Mouse (Mus musculus) lung, embryonic 14.5 days (tissue): ENCODE results near the gene Gm10563. TPM values are rescaled to one million over a fixed set of nuclear protein-coding genes. Genes with fewer than 3 reads are reported as not detected.
"Not testable (repeated sequence)": the region's sequence is repeated elsewhere in the genome, so short reads cannot be mapped to it uniquely, and the experiment has no call there.

Source experiments
- ATAC-seq: fragments of 200-750 bp; cut with Nextera tagmentation; 2 replicates; pipeline ENCODE4 v1.8.0; 2017; ENCODE audit warnings: mild to moderate bottlenecking, moderate TSS enrichment, moderate library complexity; ENCODE audit not compliant: insufficient read depth
- DNase-seq: peaks from one replicate; pipeline ENCODE4 v3.0.0-alpha.2; 2015
- H3K27ac ChIP-seq: fragments of 300-500 bp; sonication (generic); 2 replicates; pipeline ENCODE4 v1.5.1; 2014; ENCODE audit warnings: low read depth, mild to moderate bottlenecking, moderate library complexity
- H3K27me3 ChIP-seq: fragments of 300-500 bp; sonication (generic); 2 replicates; pipeline ENCODE4 v1.6.1; 2014; ENCODE audit warnings: low read length, control low read depth; ENCODE audit not compliant: insufficient read depth
- H3K36me3 ChIP-seq: fragments of 300-500 bp; sonication (generic); 2 replicates; pipeline ENCODE4 v1.6.1; 2014; ENCODE audit warnings: control low read depth; ENCODE audit not compliant: insufficient read depth
- H3K4me1 ChIP-seq: fragments of 300-500 bp; sonication (generic); 2 replicates; pipeline ENCODE4 v1.6.1; 2014; ENCODE audit warnings: antibody characterized with exemption, control low read depth; ENCODE audit not compliant: insufficient read depth
- H3K4me2 ChIP-seq: fragments of 300-500 bp; sonication (generic); 2 replicates; pipeline ENCODE4 v1.6.1; 2014; ENCODE audit warnings: mild to moderate bottlenecking
- H3K4me3 ChIP-seq: fragments of 300-500 bp; sonication (generic); 2 replicates; pipeline ENCODE4 v1.5.1; 2014; ENCODE audit warnings: low read depth, low read length
- H3K9ac ChIP-seq: fragments of 300-500 bp; sonication (generic); 2 replicates; pipeline ENCODE4 v1.6.1; 2014
- H3K9me3 ChIP-seq: fragments of 300-500 bp; sonication (generic); 2 replicates; pipeline ENCODE4 v1.6.1; 2016; ENCODE audit warnings: low read depth, low read length, control low read depth
- CTCF ChIP-seq: IDR thresholded peaks from 2 replicates; pipeline ENCODE4 v1.5.1; 2016; ENCODE audit warnings: antibody characterized with exemption, low read depth
- WGBS: fragments of 180-500 bp; shearing (Covaris S2); extraction: QIAGEN DNeasy Blood & Tissue Kit; methylation state at CpG from one replicate; pipeline ENCODE4 v1.1.7; 2014; 5-methylcytosine and 5-hydroxymethylcytosine counted together
- polyA plus RNA-seq: library from polyadenylated mRNA; unstranded; fragments of >200 nt; fragmentation: Nextera tagmentation; extraction: Ambion mirVana; gene quantifications from 2 replicates; pipeline ENCODE4 v1.2.1, GENCODE M21; 2014

The Gm10563 gene
- polyA plus RNA-seq, 1 experiment from 2014 or later = not detected

GRCm38 (mm10) chr4:155571442-155571841 is 73.8 kb downstream of the Gm10563 start:
- Histone ChIP-seq H3K4me1 (no peaks in the 10 kb centered on the region), H3K9me3 (no peaks in the 10 kb centered on the region), H3K27ac (no peak overlapping the region), H3K9ac (no peak overlapping the region), H3K27me3 (no peaks in the 10 kb centered on the region), H3K4me3 (no peak overlapping the region), H3K36me3 (no peaks in the 10 kb centered on the region), H3K4me2 (no peak overlapping the region)
- ATAC-seq (no peak), DNase-seq (no peak)
- WGBS = 69% methylated on average over 2 of the region's 2 CpGs
- TF ChIP-seq CTCF = no peak

GRCm38 (mm10) chr4:155570315-155570714 is 74.9 kb downstream of the Gm10563 start:
- WGBS = 88% methylated on average over 11 of the region's 11 CpGs
- H3K9me3 ChIP-seq, H3K4me1 ChIP-seq, DNase-seq, ATAC-seq, H3K27me3 ChIP-seq, H3K4me2 ChIP-seq, H3K4me3 ChIP-seq, H3K27ac ChIP-seq, H3K9ac ChIP-seq, H3K36me3 ChIP-seq: not testable (repeated sequence)

- DNase-seq (no peak), ATAC-seq (no peak)
- Histone ChIP-seq H3K4me2 (no peak overlapping the region), H3K27me3 (no peaks in the 10 kb centered on the region), H3K4me3 (no peak overlapping the region), H3K36me3 (no peaks in the 10 kb centered on the region), H3K4me1 (peaks cover 2% of the 10 kb centered on the region), H3K9ac (no peak overlapping the region), H3K9me3 (no peaks in the 10 kb centered on the region), H3K27ac (no peak overlapping the region)
- TF ChIP-seq CTCF = no peak
- 84% methylated on average over 6 of the region's 6 CpGs for WGBS
Observed at GRCm38 (mm10) chr4:155569818-155570217, 75.4 kb downstream of the Gm10563 start.

GRCm38 (mm10) chr4:155568632-155569370 is 76.4 kb downstream of the Gm10563 start:
- no peaks in the 10 kb centered on the region for H3K9me3 ChIP-seq
- DNase-seq (no peak), ATAC-seq (no peak)
- H3K36me3 ChIP-seq = no peaks in the 10 kb centered on the region
- peaks cover 6% of the 10 kb centered on the region for H3K4me1 ChIP-seq
- H3K4me3 ChIP-seq = no peak overlapping the region
- no peak overlapping the region for H3K9ac ChIP-seq
- no peak overlapping the region for H3K27ac ChIP-seq
- H3K27me3 ChIP-seq = no peaks in the 10 kb centered on the region
- 82% methylated on average over 7 of the region's 7 CpGs for WGBS
- H3K4me2 ChIP-seq = no peak overlapping the region
- no peak for TF ChIP-seq CTCF

- Histone ChIP-seq H3K4me3 (no peak overlapping the region), H3K27ac (no peak overlapping the region), H3K9ac (no peak overlapping the region), H3K36me3 (no peaks in the 10 kb centered on the region), H3K27me3 (no peaks in the 10 kb centered on the region), H3K9me3 (no peaks in the 10 kb centered on the region), H3K4me1 (peaks cover 6% of the 10 kb centered on the region), H3K4me2 (no peak overlapping the region)
- DNase-seq = peak; percentile 70
- WGBS = 35% methylated on average over 2 of the region's 2 CpGs
- TF ChIP-seq CTCF = peak; percentile 73
- ATAC-seq = no peak
Observed at GRCm38 (mm10) chr4:155568170-155568569, 77.0 kb downstream of the Gm10563 start.

- TF ChIP-seq CTCF = no peak
- no peaks in the 10 kb centered on the region for H3K36me3 ChIP-seq
- 38% methylated on average over 8 of the region's 8 CpGs for WGBS
- peaks cover 18% of the 10 kb centered on the region for H3K4me1 ChIP-seq
- no peak overlapping the region for H3K4me2 ChIP-seq
- no peaks in the 10 kb centered on the region for H3K27me3 ChIP-seq
- H3K27ac ChIP-seq = no peak overlapping the region
- ATAC-seq = no peak
- DNase-seq = no peak
- H3K4me3 ChIP-seq = no peak overlapping the region
- no peak overlapping the region for H3K9ac ChIP-seq
- no peaks in the 10 kb centered on the region for H3K9me3 ChIP-seq
Observed at GRCm38 (mm10) chr4:155566555-155566954, 78.7 kb downstream of the Gm10563 start.

Other genes with a start within 250 kb of the Gm10563 start
- not detected in 2 replicates for gene Gabrd, start 247.3 kb downstream of the Gm10563 start, polyA plus RNA-seq
- 1.8 TPM in 2 replicates for gene Cfap74, start 236.2 kb downstream of the Gm10563 start, polyA plus RNA-seq
- gene Tmem52, start 176.3 kb downstream of the Gm10563 start, polyA plus RNA-seq = not detected in 2 replicates
- gene Gnb1, start 154.0 kb downstream of the Gm10563 start, polyA plus RNA-seq = 570 and 585 TPM in 2 replicates
- gene Nadk, start 83.0 kb downstream of the Gm10563 start, polyA plus RNA-seq = 85.0 and 90.5 TPM in 2 replicates
- 9.5 and 9.7 TPM in 2 replicates for gene Slc35e2, start 44.0 kb downstream of the Gm10563 start, polyA plus RNA-seq
- gene Cdk11b, start 20.6 kb downstream of the Gm10563 start, polyA plus RNA-seq = 56.3 and 58.7 TPM in 2 replicates
- 34.8 and 38.7 TPM in 2 replicates for gene Mmp23, start 8.0 kb upstream of the Gm10563 start, polyA plus RNA-seq
- 22.4 and 24.8 TPM in 2 replicates for gene Mib2, start 23.8 kb upstream of the Gm10563 start, polyA plus RNA-seq
- 2.5 and 2.7 TPM in 2 replicates for gene Fndc10, start 48.9 kb upstream of the Gm10563 start, polyA plus RNA-seq
- 153 and 156 TPM in 2 replicates for gene Ssu72, start 59.4 kb upstream of the Gm10563 start, polyA plus RNA-seq
- gene Tmem240, start 89.4 kb upstream of the Gm10563 start, polyA plus RNA-seq = 0.41 and 0.86 TPM in 2 replicates
- 96.6 and 102 TPM in 2 replicates for gene Atad3a, start 115.7 kb upstream of the Gm10563 start, polyA plus RNA-seq
- gene Vwa1, start 129.3 kb upstream of the Gm10563 start, polyA plus RNA-seq = 8.7 and 8.9 TPM in 2 replicates
- gene Tmem88b, start 140.5 kb upstream of the Gm10563 start, polyA plus RNA-seq = 0.12 and 0.15 TPM in 2 replicates
- gene Ankrd65, start 145.0 kb upstream of the Gm10563 start, polyA plus RNA-seq = not detected in 2 replicates
- 226 and 231 TPM in 2 replicates for gene Mrpl20, start 157.5 kb upstream of the Gm10563 start, polyA plus RNA-seq
- 172 and 174 TPM in 2 replicates for gene Ccnl2, start 167.1 kb upstream of the Gm10563 start, polyA plus RNA-seq
- 124 and 136 TPM in 2 replicates for gene Aurkaip1, start 185.9 kb upstream of the Gm10563 start, polyA plus RNA-seq
- 148 and 155 TPM in 2 replicates for gene Mxra8, start 194.3 kb upstream of the Gm10563 start, polyA plus RNA-seq
- 11.3 and 17.8 TPM in 2 replicates for gene Dvl1, start 202.0 kb upstream of the Gm10563 start, polyA plus RNA-seq
- gene Tas1r3, start 218.0 kb upstream of the Gm10563 start, polyA plus RNA-seq = 0.16 and 0.22 TPM in 2 replicates
- gene Cptp, start 224.0 kb upstream of the Gm10563 start, polyA plus RNA-seq = 17.1 and 18.4 TPM in 2 replicates
- gene Ints11, start 224.1 kb upstream of the Gm10563 start, polyA plus RNA-seq = 83.6 and 84.7 TPM in 2 replicates
- gene Pusl1, start 246.4 kb upstream of the Gm10563 start, polyA plus RNA-seq = 43.6 and 50.9 TPM in 2 replicates
- 17.9 and 20.5 TPM in 2 replicates for gene Acap3, start 246.4 kb upstream of the Gm10563 start, polyA plus RNA-seq